ENCODE assay signal across 8 mouse cellular contexts in the genomic region with DNA sequence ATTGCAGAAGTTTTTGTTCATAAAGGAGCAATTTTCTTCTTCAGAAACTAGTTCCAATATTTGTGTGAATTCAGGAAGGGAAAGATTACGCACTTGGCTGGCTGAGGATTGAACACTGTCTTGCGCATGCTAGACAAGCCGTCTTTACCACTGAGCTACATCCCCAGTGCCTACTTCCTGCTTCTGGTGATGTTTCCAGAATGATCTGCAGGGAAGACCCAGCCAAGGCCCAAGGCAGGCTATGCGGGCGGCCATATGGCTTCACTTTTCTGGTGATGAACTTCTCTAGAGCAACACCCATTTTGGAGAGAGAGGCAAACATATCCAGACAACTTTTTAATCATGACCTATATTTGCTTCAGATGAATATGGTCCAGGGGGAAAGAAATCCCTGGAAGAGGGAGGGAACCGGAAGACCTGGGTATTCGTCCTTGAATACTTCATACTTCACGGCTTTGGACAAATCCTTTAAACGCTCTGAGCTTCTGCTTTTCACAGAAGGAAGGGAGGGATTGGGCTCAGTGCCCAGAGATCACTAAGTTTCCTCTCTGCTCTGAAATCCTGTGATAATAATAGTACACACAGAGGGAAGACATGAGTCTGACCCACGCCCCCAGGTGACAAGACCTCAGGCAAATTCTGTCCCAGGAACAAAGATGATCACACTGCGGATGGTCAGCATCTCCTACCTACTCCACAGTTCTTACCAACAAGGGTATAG. TPM values are rescaled to one million over a fixed set of nuclear protein-coding genes. Genes with fewer than 3 reads are reported as not detected.
A peak's percentile ranks its signal among the peaks of the same experiment; 100 is the strongest.
DNase-seq lines count a peak whose midpoint lies in the region; ATAC-seq and TF ChIP-seq lines count a peak whose summit lies in the region.

No protein-coding gene starts in this region.

- 72% methylated on average over 11 of the region's 11 CpGs for WGBS in limb, embryonic 14.5 days
- 94% methylated on average over 11 of the region's 11 CpGs for WGBS in limb, embryonic 10.5 days
- WGBS in cerebellum, adult 2 months: 25% methylated on average over 11 of the region's 11 CpGs
- 54% methylated on average over 11 of the region's 11 CpGs for WGBS in lung, embryonic 16.5 days

- H3K27ac ChIP-seq in limb, embryonic 14.5 days (replicated peaks; ENCODE audit: low read depth, low read length): 0 out of 2 replicates have a peak overlapping the region, but pooled peaks have one; percentile 39
- H3K27ac ChIP-seq in limb, embryonic 10.5 days: no peak overlapping the region
- peak overlapping the region; percentile 86; the same call in 1 of the 2 replicates for H3K27ac ChIP-seq in cerebellum, adult 2 months (ENCODE audit: insufficient read depth, low read length)
- 0 out of 2 replicates have a peak overlapping the region, but pooled peaks have one; percentile 7 for H3K27ac ChIP-seq in lung, embryonic 16.5 days (ENCODE audit: low read length)

- no peak for TF ChIP-seq CTCF in cerebellum, adult 2 months (IDR thresholded peaks at IDR 0.05; ENCODE audit: borderline replicate concordance, insufficient read depth, low read depth, low read length)

- H3K9me3 ChIP-seq in limb, embryonic 14.5 days (ENCODE audit: control insufficient read depth, low read length): no peaks in the 10 kb centered on the region
- no peaks in the 10 kb centered on the region for H3K9me3 ChIP-seq in limb, embryonic 10.5 days (replicated peaks)
- no peaks in the 10 kb centered on the region for H3K9me3 ChIP-seq in lung, embryonic 16.5 days (ENCODE audit: control insufficient read depth, low read length)

- DNase-seq in limb, embryonic 14.5 days (ENCODE audit: low spot score): peak; percentile 59
- no peak for DNase-seq in limb, embryonic 10.5 days (ENCODE audit: low spot score)
- peak; percentile 67 to 78 for DNase-seq in cerebellum, adult 2 months
- DNase-seq in heart, adult 9 months (ENCODE audit: low spot score in 2 of 2): peak; percentile 52 to 53
- DNase-seq in thymus, postnatal 0 days (ENCODE audit: low spot score): no peak
- DNase-seq in retina, embryonic 14.5 days (ENCODE audit: low spot score): no peak
- DNase-seq in layer of hippocampus, postnatal 25 days (ENCODE audit: extremely low spot score in 1 of 2, low spot score in 1 of 2): no peak

- H3K27me3 ChIP-seq in limb, embryonic 14.5 days (ENCODE audit: control insufficient read depth, insufficient read depth, low read length): no peaks in the 10 kb centered on the region
- no peaks in the 10 kb centered on the region for H3K27me3 ChIP-seq in limb, embryonic 10.5 days (ENCODE audit: low read depth, poor library complexity, severe bottlenecking)
- no peaks in the 10 kb centered on the region for H3K27me3 ChIP-seq in cerebellum, adult 2 months (ENCODE audit: control insufficient read depth, insufficient read depth, low read length)
- H3K27me3 ChIP-seq in lung, embryonic 16.5 days (ENCODE audit: control insufficient read depth, insufficient read depth, low read depth, low read length): no peaks in the 10 kb centered on the region

- H3K4me2 ChIP-seq in limb, embryonic 14.5 days (replicated peaks; ENCODE audit: low read depth, low read length, severe bottlenecking): no peak overlapping the region
- no peak overlapping the region for H3K4me2 ChIP-seq in lung, embryonic 16.5 days (ENCODE audit: low read depth, low read length)

- no peak overlapping the region for H3K4me3 ChIP-seq in limb, embryonic 14.5 days (replicated peaks; ENCODE audit: low read length)
- no peak overlapping the region for H3K4me3 ChIP-seq in limb, embryonic 10.5 days
- no peak overlapping the region for H3K4me3 ChIP-seq in cerebellum, adult 2 months (replicated peaks; ENCODE audit: insufficient read depth, low read depth, low read length)
- H3K4me3 ChIP-seq in lung, embryonic 16.5 days (ENCODE audit: low read length): no peak overlapping the region

- no peaks in the 10 kb centered on the region for H3K36me3 ChIP-seq in limb, embryonic 14.5 days (ENCODE audit: control insufficient read depth, insufficient read depth, low read length)
- H3K36me3 ChIP-seq in limb, embryonic 10.5 days: no peaks in the 10 kb centered on the region
- no peaks in the 10 kb centered on the region for H3K36me3 ChIP-seq in lung, embryonic 16.5 days (ENCODE audit: control insufficient read depth, insufficient read depth, low read length)

- no peak for TF ChIP-seq POLR2A in limb, embryonic 14.5 days (IDR thresholded peaks at IDR 0.05; ENCODE audit: borderline replicate concordance, extremely low read depth, insufficient read depth, insufficient read length)
- TF ChIP-seq POLR2A in cerebellum, adult 2 months (IDR thresholded peaks at IDR 0.05; ENCODE audit: borderline replicate concordance, insufficient read depth, low read length): no peak

- no peak for ATAC-seq in limb, embryonic 14.5 days (ENCODE audit: low FRiP score, low read depth)
- ATAC-seq in lung, embryonic 16.5 days (ENCODE audit: low read depth): no peak

- no peak overlapping the region for H3K9ac ChIP-seq in limb, embryonic 14.5 days (ENCODE audit: low read depth, low read length, severe bottlenecking)
- no peak overlapping the region for H3K9ac ChIP-seq in lung, embryonic 16.5 days (ENCODE audit: low read length)

- peaks cover 13% of the 10 kb centered on the region; the same call in 1 of the 2 replicates for H3K4me1 ChIP-seq in limb, embryonic 14.5 days (ENCODE audit: control insufficient read depth, insufficient read depth, low read length)
- H3K4me1 ChIP-seq in limb, embryonic 10.5 days: no peaks in the 10 kb centered on the region
- peaks cover 44% of the 10 kb centered on the region for H3K4me1 ChIP-seq in cerebellum, adult 2 months (ENCODE audit: control insufficient read depth, insufficient read depth, low read length)
- H3K4me1 ChIP-seq in lung, embryonic 16.5 days (replicated peaks; ENCODE audit: control insufficient read depth, insufficient read depth, low read length): peaks cover 11% of the 10 kb centered on the region; the same call in 1 of the 2 replicates

RNA-seq across cellular contexts. Expression of a gene that starts 38.9 kb away (rescaled TPM):
- 6.1 and 7.8 TPM in 2 replicates for polyA plus RNA-seq in limb, embryonic 14.5 days (2012; rRNA removed)
- 10.3 and 10.4 TPM in 2 replicates for polyA plus RNA-seq in limb, embryonic 14.5 days (2014; fragmentation: Nextera tagmentation; extraction: Ambion mirVana)
- 6.9 and 7.8 TPM in 2 replicates for polyA plus RNA-seq in limb, embryonic 10.5 days (2016; fragmentation: Nextera tagmentation; extraction: Ambion mirVana)
- 39.3 and 48.8 TPM in 2 replicates for polyA plus RNA-seq in cerebellum, adult 2 months (2012; rRNA removed)
- polyA plus RNA-seq in lung, embryonic 16.5 days (2015; fragmentation: Nextera tagmentation; extraction: Ambion mirVana): 4.9 and 5.2 TPM in 2 replicates
- 4.0 TPM in 2 replicates for polyA plus RNA-seq in thymus, postnatal 0 days (2015; fragmentation: Nextera tagmentation; extraction: Ambion mirVana)
- 10 to 100 TPM; 25.3 to 27.6 TPM for total RNA-seq in layer of hippocampus, postnatal 25 days (2021)

Comparison
In these comparisons a context has a peak if more than half of its experiments do, and no peak if none do; other contexts are left out.
1. DNase-seq: peak in limb, embryonic 14.5 days (single experiment), cerebellum, adult 2 months (2 of 2) and heart, adult 9 months (2 of 2); none in limb, embryonic 10.5 days (single experiment), thymus, postnatal 0 days (single experiment), retina, embryonic 14.5 days (single experiment) and layer of hippocampus, postnatal 25 days (0 of 2).